Mouse (Mus musculus): ENCODE data around the gene Tgfa. TPM values are rescaled to one million over a fixed set of nuclear protein-coding genes. Genes with fewer than 3 reads are reported as not detected.
A peak's percentile ranks its signal among the peaks of the same experiment; 100 is the strongest.

The Tgfa gene
- polyA plus RNA-seq, 1 experiment from 2014 or later = 12.6 TPM

GRCm38 (mm10) chr6:86192978-86193377 is 2.0 kb upstream of the Tgfa start:
- H3K27ac ChIP-seq (replicated peaks) = no peak overlapping the region
- H3K4me1 ChIP-seq = peaks cover 22% of the 10 kb centered on the region
- no peak overlapping the region for H3K9ac ChIP-seq (replicated peaks)
- H3K4me2 ChIP-seq (replicated peaks) = no peak overlapping the region
- H3K9me3 ChIP-seq = no peaks in the 10 kb centered on the region
- no peak for ATAC-seq (replicated peaks)
- H3K27me3 ChIP-seq = peaks cover 15% of the 10 kb centered on the region; the same call in 1 of the 2 replicates
- H3K4me3 ChIP-seq = no peak overlapping the region
- WGBS = 72% methylated on average over 3 of the region's 3 CpGs
- H3K36me3 ChIP-seq = no peaks in the 10 kb centered on the region

- peaks cover 15% of the 10 kb centered on the region; the same call in 1 of the 2 replicates for H3K27me3 ChIP-seq
- no peak for ATAC-seq (replicated peaks)
- 38% methylated on average over 5 of the region's 5 CpGs for WGBS
Measured at GRCm38 (mm10) chr6:86193879-86194278, 1.1 kb upstream of the Tgfa start.

DNA sequence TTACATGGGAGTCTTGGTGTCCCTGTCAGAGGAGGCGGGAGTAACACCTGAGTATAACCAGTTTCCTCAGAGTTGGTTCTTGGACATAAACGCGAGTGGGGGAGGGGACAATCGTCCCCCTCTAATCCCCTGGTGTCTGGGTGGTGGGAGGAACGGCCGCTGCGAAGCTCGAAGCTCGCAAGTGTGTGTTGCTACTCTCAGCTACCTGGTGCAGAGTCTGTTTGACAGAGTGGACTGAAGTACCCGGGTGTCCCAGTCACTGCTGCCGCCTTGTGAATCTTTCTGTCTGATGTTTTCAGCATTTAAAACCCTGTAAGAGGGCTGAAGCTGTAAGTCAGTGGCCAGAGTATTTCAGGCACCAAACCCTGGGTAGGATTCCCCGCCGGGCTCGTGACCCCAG is 1.0 kb downstream of the Tgfa start:
- ATAC-seq (replicated peaks) = no peak
- Histone ChIP-seq H3K36me3 (no peaks in the 10 kb centered on the region), H3K4me3 (peak overlapping the region; percentile 64), H3K27me3 (peaks cover 15% of the 10 kb centered on the region; the same call in 1 of the 2 replicates), H3K4me2 (replicated peaks) (peak overlapping the region; percentile 94), H3K4me1 (peaks cover 22% of the 10 kb centered on the region), H3K9ac (replicated peaks) (peak overlapping the region; percentile 59; the same call in 1 of the 2 replicates), H3K9me3 (no peaks in the 10 kb centered on the region), H3K27ac (replicated peaks) (no peak overlapping the region)
- WGBS = 5% methylated on average over 14 of the region's 14 CpGs

More at GRCm38 (mm10) chr6:86193879-86194278, 1.1 kb upstream of the Tgfa start:
- Histone ChIP-seq H3K36me3 (no peaks in the 10 kb centered on the region), H3K4me2 (replicated peaks) (no peak overlapping the region), H3K4me3 (no peak overlapping the region), H3K9me3 (no peaks in the 10 kb centered on the region), H3K9ac (replicated peaks) (no peak overlapping the region), H3K27ac (replicated peaks) (no peak overlapping the region), H3K4me1 (peaks cover 22% of the 10 kb centered on the region)

- 0 out of 2 replicates have a peak overlapping the region, but pooled peaks have one; percentile 64 for H3K4me3 ChIP-seq
- 33% methylated on average over 11 of the region's 11 CpGs for WGBS
- peaks cover 15% of the 10 kb centered on the region; the same call in 1 of the 2 replicates for H3K27me3 ChIP-seq
- H3K4me1 ChIP-seq = peaks cover 22% of the 10 kb centered on the region
- no peak for ATAC-seq (replicated peaks)
- no peaks in the 10 kb centered on the region for H3K36me3 ChIP-seq
- H3K9ac ChIP-seq (replicated peaks) = no peak overlapping the region
- no peaks in the 10 kb centered on the region for H3K9me3 ChIP-seq
- H3K4me2 ChIP-seq (replicated peaks) = peak overlapping the region; percentile 94
- no peak overlapping the region for H3K27ac ChIP-seq (replicated peaks)
Measured at GRCm38 (mm10) chr6:86197150-86197862, 2.3 kb downstream of the Tgfa start.

DNA sequence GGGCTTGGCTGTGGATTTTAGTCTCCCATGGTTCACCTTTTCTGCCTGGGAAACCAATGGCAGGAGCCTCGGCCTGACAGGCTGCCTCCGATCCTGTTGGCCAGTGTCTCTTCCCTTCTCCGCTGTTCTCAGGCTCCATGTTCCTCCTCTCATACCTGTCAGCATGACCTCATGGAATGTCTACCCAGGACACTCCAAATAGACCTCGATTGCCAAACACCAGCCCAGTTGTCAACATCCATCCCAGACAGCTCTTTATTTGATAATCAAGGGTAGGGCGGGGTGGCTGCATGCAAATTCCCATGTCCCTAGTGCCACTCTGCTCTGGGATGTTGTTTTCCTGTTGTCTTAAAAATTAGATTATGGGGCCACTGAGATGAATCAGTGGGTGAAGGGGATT is 5.9 kb downstream of the Tgfa start:
- no peaks in the 10 kb centered on the region for H3K36me3 ChIP-seq
- peaks cover 11% of the 10 kb centered on the region for H3K4me1 ChIP-seq
- H3K4me2 ChIP-seq (replicated peaks) = no peak overlapping the region
- H3K9ac ChIP-seq (replicated peaks) = no peak overlapping the region
- H3K27me3 ChIP-seq = peaks cover 7% of the 10 kb centered on the region; the same call in 1 of the 2 replicates
- 79% methylated on average over 5 of the region's 5 CpGs for whole genome bisulfite sequencing
- H3K27ac ChIP-seq (replicated peaks) = no peak overlapping the region
- no peak for ATAC-seq (replicated peaks)
- H3K9me3 ChIP-seq = no peaks in the 10 kb centered on the region
- H3K4me3 ChIP-seq = no peak overlapping the region

- Histone ChIP-seq H3K9me3 (no peaks in the 10 kb centered on the region), H3K27me3 (no peaks in the 10 kb centered on the region), H3K36me3 (no peaks in the 10 kb centered on the region), H3K4me3 (no peak overlapping the region), H3K4me2 (replicated peaks) (no peak overlapping the region), H3K4me1 (no peaks in the 10 kb centered on the region), H3K27ac (replicated peaks) (no peak overlapping the region), H3K9ac (replicated peaks) (no peak overlapping the region)
- 81% methylated on average over 7 of the region's 7 CpGs for WGBS
- ATAC-seq (replicated peaks) = no peak
Measured at GRCm38 (mm10) chr6:86203101-86203500, 8.1 kb downstream of the Tgfa start.

- H3K27me3 ChIP-seq = no peaks in the 10 kb centered on the region
- H3K36me3 ChIP-seq = no peaks in the 10 kb centered on the region
- no peak overlapping the region for H3K4me2 ChIP-seq (replicated peaks)
- WGBS = 91% methylated on average over 6 of the region's 6 CpGs
- H3K4me1 ChIP-seq = peaks cover 7% of the 10 kb centered on the region; the same call in 1 of the 2 replicates
- H3K4me3 ChIP-seq = no peak overlapping the region
- no peak overlapping the region for H3K27ac ChIP-seq (replicated peaks)
- ATAC-seq (replicated peaks) = no peak
- H3K9me3 ChIP-seq = no peaks in the 10 kb centered on the region
- H3K9ac ChIP-seq (replicated peaks) = no peak overlapping the region
Measured at GRCm38 (mm10) chr6:86206014-86206413, 11.0 kb downstream of the Tgfa start.

GRCm38 (mm10) chr6:86206985-86207384 is 12.0 kb downstream of the Tgfa start:
- H3K4me3 ChIP-seq = no peak overlapping the region
- H3K4me2 ChIP-seq (replicated peaks) = no peak overlapping the region
- H3K36me3 ChIP-seq = no peaks in the 10 kb centered on the region
- WGBS = 82% methylated on average over 12 of the region's 12 CpGs
- peaks cover 7% of the 10 kb centered on the region; the same call in 1 of the 2 replicates for H3K4me1 ChIP-seq
- no peak overlapping the region for H3K27ac ChIP-seq (replicated peaks)
- H3K27me3 ChIP-seq = no peaks in the 10 kb centered on the region
- H3K9me3 ChIP-seq = no peaks in the 10 kb centered on the region
- no peak for ATAC-seq (replicated peaks)
- H3K9ac ChIP-seq (replicated peaks) = no peak overlapping the region

DNA sequence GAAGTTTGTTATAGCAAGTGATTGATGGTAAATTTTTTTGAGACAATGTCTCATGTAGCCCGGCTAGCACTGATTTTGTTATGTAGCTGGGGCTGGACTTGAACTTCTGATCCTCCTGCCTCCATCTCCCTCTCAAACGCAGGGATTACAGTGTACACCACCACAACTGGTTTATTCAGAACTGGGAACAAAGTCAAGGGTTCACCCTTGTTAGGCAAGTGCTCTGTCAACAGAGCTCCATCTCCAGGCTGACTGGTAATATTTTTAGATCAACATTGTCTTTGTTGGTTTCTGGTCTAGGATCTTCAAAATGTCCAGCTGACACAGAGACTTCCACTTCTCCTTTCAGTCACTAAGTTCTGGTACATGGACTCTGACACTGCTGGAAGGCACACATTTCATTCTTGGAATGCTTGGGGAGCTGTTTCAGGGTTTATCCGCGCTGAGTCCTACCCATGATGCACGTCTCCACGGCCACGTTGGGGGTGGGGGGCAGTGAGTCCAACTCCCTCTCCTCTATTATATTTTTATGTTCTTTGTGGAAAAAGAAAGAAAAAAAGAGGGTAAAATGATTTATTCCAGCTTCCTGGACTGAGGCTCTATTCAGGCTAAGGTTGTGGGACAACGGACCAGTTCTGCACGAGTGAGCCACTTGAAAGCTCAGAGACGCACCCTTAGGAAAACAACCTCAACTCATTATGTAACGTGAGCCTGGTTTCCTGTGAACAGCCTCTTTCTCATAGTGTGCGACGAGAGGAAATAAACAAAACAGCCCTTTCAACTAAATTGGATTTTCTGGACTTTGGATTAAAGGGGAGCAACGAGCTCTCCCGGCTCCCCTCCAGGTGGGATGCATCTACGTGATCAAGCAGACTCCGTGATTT is 14.4 kb downstream of the Tgfa start:
- Histone ChIP-seq H3K4me1 (peaks cover 7% of the 10 kb centered on the region; the same call in 1 of the 2 replicates), H3K9me3 (no peaks in the 10 kb centered on the region), H3K9ac (replicated peaks) (0 out of 2 replicates have a peak overlapping the region, but pooled peaks have one; percentile 15), H3K4me2 (replicated peaks) (peak overlapping the region; percentile 30), H3K27me3 (no peaks in the 10 kb centered on the region), H3K27ac (replicated peaks) (no peak overlapping the region), H3K4me3 (no peak overlapping the region), H3K36me3 (no peaks in the 10 kb centered on the region)
- no peak for ATAC-seq (replicated peaks)
- WGBS = 20% methylated on average over 17 of the region's 17 CpGs

- no peaks in the 10 kb centered on the region for H3K27me3 ChIP-seq
- no peaks in the 10 kb centered on the region for H3K9me3 ChIP-seq
- H3K27ac ChIP-seq (replicated peaks) = no peak overlapping the region
- no peaks in the 10 kb centered on the region for H3K36me3 ChIP-seq
- 34% methylated on average over 6 of the region's 6 CpGs for WGBS
- H3K9ac ChIP-seq (replicated peaks) = no peak overlapping the region
- peaks cover 7% of the 10 kb centered on the region; the same call in 1 of the 2 replicates for H3K4me1 ChIP-seq
- no peak; the same call in 1 of the 2 replicates for ATAC-seq (replicated peaks)
- peak overlapping the region; percentile 30 for H3K4me2 ChIP-seq (replicated peaks)
- no peak overlapping the region for H3K4me3 ChIP-seq
Measured at GRCm38 (mm10) chr6:86210017-86210408, 15.0 kb downstream of the Tgfa start.

DNA sequence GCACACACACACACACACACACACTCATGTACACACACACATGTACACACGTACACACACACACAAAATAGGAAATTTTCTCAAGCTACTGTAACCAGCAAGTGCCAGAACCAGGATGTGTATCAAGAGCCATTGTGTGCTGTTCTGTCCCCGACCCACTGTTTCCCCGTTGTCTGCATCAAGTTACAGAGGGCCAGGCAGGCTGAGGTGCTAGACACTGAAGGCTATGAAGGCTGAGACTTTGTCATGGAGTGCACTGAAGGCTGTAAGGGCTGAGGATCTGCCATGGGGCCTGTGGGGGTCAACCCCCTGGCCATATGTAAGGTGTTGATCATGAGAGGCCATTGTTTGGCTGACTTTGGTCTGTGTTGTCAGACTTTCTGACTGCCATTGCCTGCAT is 15.6 kb downstream of the Tgfa start:
- ATAC-seq (replicated peaks) = no peak
- Histone ChIP-seq H3K4me2 (replicated peaks) (no peak overlapping the region), H3K9me3 (no peaks in the 10 kb centered on the region), H3K9ac (replicated peaks) (no peak overlapping the region), H3K4me1 (peaks cover 7% of the 10 kb centered on the region; the same call in 1 of the 2 replicates), H3K27ac (replicated peaks) (no peak overlapping the region), H3K27me3 (no peaks in the 10 kb centered on the region), H3K4me3 (no peak overlapping the region), H3K36me3 (no peaks in the 10 kb centered on the region)
- 66% methylated on average over 3 of the region's 3 CpGs for WGBS

All from forebrain, embryonic 15.5 days (tissue).